Mouse (Mus musculus): ENCODE measurements around the gene Cyp2a12.
"Not testable (repeated sequence)": the region's sequence is repeated elsewhere in the genome, so short reads cannot be mapped to it uniquely, and the experiment has no call there.

GRCm38 (mm10) chr7:26983151-26983550, 45.7 kb upstream of the Cyp2a12 start:
- not testable (repeated sequence) for TF ChIP-seq GATA1, TAL1 (IDR thresholded peaks at IDR 0.05; ENCODE audit: low read length)
